Mouse (Mus musculus): ENCODE data around the gene Cdk12. TPM values are rescaled to one million over a fixed set of nuclear protein-coding genes. Genes with fewer than 3 reads are reported as not detected.
"Not testable (repeated sequence)": the region's sequence is repeated elsewhere in the genome, so short reads cannot be mapped to it uniquely, and the experiment has no call there.

Gene Cdk12
- polyA plus RNA-seq, 1 experiment from 2014 or later, result 13.9 TPM

DNA sequence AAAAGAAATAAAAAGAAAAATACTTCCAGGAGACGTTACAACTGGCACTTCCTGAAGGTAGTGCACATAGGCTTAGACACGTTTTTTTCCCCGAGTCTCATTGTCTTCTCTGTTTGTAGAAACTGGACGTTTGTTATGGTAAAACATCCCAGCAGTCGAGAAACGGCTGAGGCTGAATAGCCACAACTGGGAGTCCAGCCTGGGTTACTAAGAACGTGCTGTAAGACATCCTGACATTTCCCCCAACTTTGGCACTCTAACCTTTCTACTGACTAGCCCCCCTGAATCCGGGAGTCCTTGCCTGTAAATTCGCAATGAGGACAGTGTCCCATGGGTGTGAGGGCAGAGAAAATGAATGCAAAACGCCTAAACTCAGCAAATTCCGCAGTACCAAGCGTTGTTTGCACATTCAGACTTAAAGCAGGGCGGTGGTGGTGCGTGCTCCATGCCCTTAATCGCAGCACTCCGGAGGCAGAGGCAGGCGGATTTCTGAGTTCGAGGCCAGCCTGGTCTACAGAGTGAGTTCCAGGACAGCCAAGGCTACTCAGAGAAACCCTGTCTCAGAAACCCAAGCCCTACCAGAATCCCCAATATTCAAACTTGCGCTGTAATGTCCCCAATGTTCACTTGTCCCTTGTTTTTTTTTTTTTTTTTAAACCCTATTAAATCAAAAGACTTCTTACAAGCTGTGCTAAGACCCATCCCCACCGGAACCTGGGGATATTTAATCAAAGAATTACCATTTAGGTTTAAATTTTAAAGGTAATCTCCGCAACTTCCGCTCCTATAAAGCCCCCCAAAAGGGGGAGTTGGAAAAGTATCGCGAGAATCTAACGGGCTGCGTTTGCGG is 843 bp upstream of the Cdk12 start:
- Histone ChIP-seq H3K27ac (ENCODE audit: low read depth) (peak overlapping the region; percentile 100), H3K9me3 (ENCODE audit: control insufficient read depth, low read length) (no peaks in the 10 kb centered on the region), H3K9ac (ENCODE audit: low read length) (peak overlapping the region; percentile 99), H3K4me3 (ENCODE audit: low read depth, low read length) (peak overlapping the region; percentile 97), H3K4me1 (replicated peaks; ENCODE audit: control insufficient read depth, insufficient read depth, low read length) (peaks cover 13% of the 10 kb centered on the region), H3K4me2 (ENCODE audit: low read length) (peak overlapping the region; percentile 84), H3K36me3 (ENCODE audit: control insufficient read depth, insufficient read depth, low read length) (0 out of 2 replicates have a peak, but pooled peaks cover 2% of the 10 kb centered on the region), H3K27me3 (replicated peaks; ENCODE audit: control insufficient read depth, insufficient read depth, low read length) (no peaks in the 10 kb centered on the region)
- DNase-seq (ENCODE audit: low spot score), result peak; percentile 74
- WGBS, result 2% methylated on average over 27 of the region's 27 CpGs
- peak; percentile 23 for ATAC-seq (replicated peaks; ENCODE audit: low FRiP score, low TSS enrichment, low read depth)

DNA sequence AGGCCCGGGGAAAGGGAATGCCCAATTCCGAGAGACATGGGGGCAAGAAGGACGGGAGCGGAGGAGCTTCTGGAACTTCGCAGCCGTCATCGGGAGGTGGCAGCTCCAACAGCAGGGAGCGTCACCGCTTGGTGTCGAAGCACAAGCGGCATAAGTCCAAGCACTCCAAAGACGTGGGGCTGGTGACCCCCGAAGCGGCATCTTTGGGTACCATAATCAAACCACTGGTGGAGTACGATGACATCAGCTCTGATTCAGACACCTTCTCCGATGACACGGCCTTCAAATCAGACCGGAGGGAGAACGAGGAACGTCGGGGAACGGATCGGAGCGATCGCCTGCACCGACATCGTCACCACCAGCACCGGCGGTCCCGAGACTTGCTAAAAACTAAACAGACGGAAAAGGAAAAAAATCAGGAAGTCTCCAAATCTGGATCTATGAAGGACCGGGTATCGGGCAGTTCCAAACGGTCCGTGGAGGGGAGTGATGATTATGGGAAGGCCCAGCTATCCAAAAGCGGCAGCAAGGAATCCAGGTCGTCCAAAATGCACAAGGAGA is 572 bp downstream of the Cdk12 start:
- WGBS, result under 1% methylated on average over 37 of the region's 37 CpGs
- H3K9me3 ChIP-seq (ENCODE audit: control insufficient read depth, low read length), result no peaks in the 10 kb centered on the region
- peak overlapping the region; percentile 100 for H3K27ac ChIP-seq (ENCODE audit: low read depth)
- peak overlapping the region; percentile 76 for H3K4me2 ChIP-seq (ENCODE audit: low read length)
- H3K4me3 ChIP-seq (ENCODE audit: low read depth, low read length), result peak overlapping the region; percentile 97
- no peaks in the 10 kb centered on the region for H3K27me3 ChIP-seq (replicated peaks; ENCODE audit: control insufficient read depth, insufficient read depth, low read length)
- peak; percentile 53; the same call in 1 of the 2 replicates for ATAC-seq (replicated peaks; ENCODE audit: low FRiP score, low TSS enrichment, low read depth)
- H3K9ac ChIP-seq (ENCODE audit: low read length), result peak overlapping the region; percentile 99
- H3K36me3 ChIP-seq (ENCODE audit: control insufficient read depth, insufficient read depth, low read length), result peaks cover 16% of the 10 kb centered on the region
- no peak for DNase-seq (ENCODE audit: low spot score)
- peaks cover 17% of the 10 kb centered on the region for H3K4me1 ChIP-seq (replicated peaks; ENCODE audit: control insufficient read depth, insufficient read depth, low read length)

DNA sequence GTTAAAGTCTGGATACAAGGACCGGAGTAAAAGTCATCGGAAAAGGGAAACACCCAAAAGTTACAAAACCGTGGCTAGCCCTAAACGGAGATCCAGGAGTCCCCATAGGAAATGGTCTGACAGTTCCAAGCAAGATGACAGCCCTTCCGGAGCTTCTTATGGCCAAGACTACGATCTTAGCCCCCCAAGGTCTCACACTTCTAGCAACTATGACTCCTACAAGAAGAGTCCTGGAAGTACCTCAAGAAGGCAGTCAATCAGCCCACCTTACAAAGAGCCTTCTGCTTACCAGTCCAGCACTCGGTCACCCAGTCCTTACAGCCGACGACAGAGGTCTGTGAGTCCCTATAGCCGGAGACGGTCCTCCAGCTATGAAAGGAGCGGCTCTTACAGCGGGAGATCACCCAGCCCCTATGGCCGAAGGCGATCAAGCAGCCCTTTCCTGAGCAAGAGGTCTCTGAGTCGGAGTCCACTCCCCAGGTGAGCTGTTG is 1.1 kb downstream of the Cdk12 start:
- peaks cover 17% of the 10 kb centered on the region for H3K4me1 ChIP-seq (replicated peaks; ENCODE audit: control insufficient read depth, insufficient read depth, low read length)
- no peaks in the 10 kb centered on the region for H3K9me3 ChIP-seq (ENCODE audit: control insufficient read depth, low read length)
- H3K27ac ChIP-seq (ENCODE audit: low read depth), result peak overlapping the region; percentile 100; the same call in 1 of the 2 replicates
- H3K27me3 ChIP-seq (replicated peaks; ENCODE audit: control insufficient read depth, insufficient read depth, low read length), result no peaks in the 10 kb centered on the region
- H3K9ac ChIP-seq (ENCODE audit: low read length), result peak overlapping the region; percentile 99
- 0% methylated on average over 16 of the region's 16 CpGs for WGBS
- H3K36me3 ChIP-seq (ENCODE audit: control insufficient read depth, insufficient read depth, low read length), result peaks cover 21% of the 10 kb centered on the region
- ATAC-seq (replicated peaks; ENCODE audit: low FRiP score, low TSS enrichment, low read depth) (no peak), DNase-seq (ENCODE audit: low spot score) (peak; percentile 58)
- peak overlapping the region; percentile 76 for H3K4me2 ChIP-seq (ENCODE audit: low read length)
- H3K4me3 ChIP-seq (ENCODE audit: low read depth, low read length), result peak overlapping the region; percentile 97

DNA sequence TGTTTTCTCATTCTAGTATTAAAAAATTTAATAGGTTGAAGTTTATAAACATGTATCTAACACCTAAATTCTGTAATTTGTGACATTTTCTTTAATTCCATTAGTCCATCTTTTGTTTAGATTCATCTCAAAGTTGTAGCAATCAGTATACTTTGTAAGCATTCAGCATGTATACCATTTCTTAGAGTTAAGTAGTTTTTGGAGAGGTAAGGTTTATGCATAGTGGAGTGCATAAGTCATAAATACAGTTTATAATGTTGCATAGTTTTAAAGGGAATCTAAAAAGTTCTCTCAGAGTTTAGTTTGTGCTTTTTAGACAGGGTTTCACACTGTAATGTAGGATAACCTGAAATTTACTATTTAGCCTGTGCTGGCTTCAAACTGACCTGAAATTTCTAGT is 2.6 kb downstream of the Cdk12 start:
- peak overlapping the region; percentile 76 for H3K4me2 ChIP-seq (ENCODE audit: low read length)
- H3K4me3 ChIP-seq (ENCODE audit: low read depth, low read length), result peak overlapping the region; percentile 97
- H3K36me3 ChIP-seq (ENCODE audit: control insufficient read depth, insufficient read depth, low read length), result peaks cover 34% of the 10 kb centered on the region
- no peak for DNase-seq (ENCODE audit: low spot score)
- H3K27ac ChIP-seq (ENCODE audit: low read depth), result no peak overlapping the region
- H3K4me1 ChIP-seq (replicated peaks; ENCODE audit: control insufficient read depth, insufficient read depth, low read length), result peaks cover 17% of the 10 kb centered on the region
- 0 out of 2 replicates have a peak overlapping the region, but pooled peaks have one; percentile 25 for H3K9ac ChIP-seq (ENCODE audit: low read length)
- H3K9me3 ChIP-seq (ENCODE audit: control insufficient read depth, low read length), result no peaks in the 10 kb centered on the region
- no peaks in the 10 kb centered on the region for H3K27me3 ChIP-seq (replicated peaks; ENCODE audit: control insufficient read depth, insufficient read depth, low read length)
- no peak for ATAC-seq (replicated peaks; ENCODE audit: low FRiP score, low TSS enrichment, low read depth)

DNA sequence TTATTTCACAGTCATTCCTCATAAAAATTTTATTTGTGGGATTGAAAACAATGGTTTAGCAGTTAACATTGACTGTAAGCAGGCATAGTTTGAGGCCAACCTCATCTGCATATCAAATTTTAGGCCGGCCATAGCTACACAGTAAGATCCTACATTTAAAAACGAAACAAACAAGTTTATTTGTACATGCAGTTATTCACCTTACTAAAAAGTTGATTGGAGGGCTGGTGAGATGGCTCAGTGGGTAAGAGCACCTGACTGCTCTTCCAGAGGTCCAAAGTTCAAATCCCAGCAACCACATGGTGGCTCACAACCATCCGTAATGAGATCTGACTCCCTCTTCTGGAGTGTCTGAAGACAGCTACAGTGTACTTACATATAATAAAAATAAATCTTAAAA is 3.4 kb downstream of the Cdk12 start:
- WGBS, result 76% methylated on average over 3 of the region's 3 CpGs
- not testable (repeated sequence) for H3K9me3 ChIP-seq (ENCODE audit: control insufficient read depth, low read length); H3K9ac ChIP-seq (ENCODE audit: low read length); ATAC-seq (replicated peaks; ENCODE audit: low FRiP score, low TSS enrichment, low read depth); H3K27ac ChIP-seq (ENCODE audit: low read depth); DNase-seq (ENCODE audit: low spot score); H3K4me3 ChIP-seq (ENCODE audit: low read depth, low read length); H3K27me3 ChIP-seq (replicated peaks; ENCODE audit: control insufficient read depth, insufficient read depth, low read length)
- peak overlapping the region; percentile 76 for H3K4me2 ChIP-seq (ENCODE audit: low read length)
- H3K36me3 ChIP-seq (ENCODE audit: control insufficient read depth, insufficient read depth, low read length), result peaks cover 42% of the 10 kb centered on the region
- H3K4me1 ChIP-seq (replicated peaks; ENCODE audit: control insufficient read depth, insufficient read depth, low read length), result peaks cover 17% of the 10 kb centered on the region

DNA sequence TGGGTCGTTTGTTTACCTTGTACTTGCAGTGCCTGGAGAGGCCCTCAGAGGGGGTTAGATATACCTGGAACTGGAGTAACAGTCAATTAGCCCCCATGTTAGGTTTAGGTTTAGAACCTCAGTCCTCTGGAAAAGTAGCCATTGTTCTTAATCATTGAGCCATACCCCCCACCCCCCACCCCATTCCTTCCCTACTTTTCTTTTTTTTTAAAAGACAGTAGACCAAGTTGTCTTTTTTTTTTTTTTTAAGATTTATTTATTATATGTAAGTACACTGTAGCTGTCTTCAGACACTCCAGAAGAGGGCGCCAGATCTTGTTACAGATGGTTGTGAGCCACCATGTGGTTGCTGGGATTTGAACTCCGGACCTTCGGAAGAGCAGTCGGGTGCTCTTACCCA is 6.8 kb downstream of the Cdk12 start:
- not testable (repeated sequence) for DNase-seq (ENCODE audit: low spot score); ATAC-seq (replicated peaks; ENCODE audit: low FRiP score, low TSS enrichment, low read depth); H3K4me3 ChIP-seq (ENCODE audit: low read depth, low read length); H3K9ac ChIP-seq (ENCODE audit: low read length); H3K27ac ChIP-seq (ENCODE audit: low read depth); H3K9me3 ChIP-seq (ENCODE audit: control insufficient read depth, low read length); H3K27me3 ChIP-seq (replicated peaks; ENCODE audit: control insufficient read depth, insufficient read depth, low read length); H3K4me2 ChIP-seq (ENCODE audit: low read length)
- peaks cover 10% of the 10 kb centered on the region; the same call in 1 of the 2 replicates for H3K4me1 ChIP-seq (replicated peaks; ENCODE audit: control insufficient read depth, insufficient read depth, low read length)
- peaks cover 71% of the 10 kb centered on the region for H3K36me3 ChIP-seq (ENCODE audit: control insufficient read depth, insufficient read depth, low read length)
- 94% methylated on average over 4 of the region's 5 CpGs for WGBS

DNA sequence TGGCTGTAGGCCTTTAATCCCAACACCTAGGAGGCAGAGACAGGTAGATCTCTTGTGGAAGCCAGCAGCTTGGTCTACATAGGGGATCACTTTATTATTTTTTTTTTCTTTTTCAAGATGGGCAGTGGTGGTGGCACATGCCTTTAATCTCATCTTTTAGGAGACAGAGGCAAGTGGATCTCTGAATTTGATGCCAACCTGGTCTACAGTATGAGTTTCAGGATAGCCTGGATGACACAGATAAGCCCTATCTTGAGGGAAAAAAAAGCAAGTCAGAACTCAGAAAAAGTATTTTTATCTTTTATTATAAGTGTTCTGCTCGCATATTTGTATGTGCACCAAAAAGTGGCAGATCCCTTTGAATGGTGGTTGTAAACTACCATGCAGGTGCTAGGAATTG is 10.5 kb downstream of the Cdk12 start:
- H3K27me3 ChIP-seq (replicated peaks; ENCODE audit: control insufficient read depth, insufficient read depth, low read length), result no peaks in the 10 kb centered on the region
- H3K9ac ChIP-seq (ENCODE audit: low read length), result no peak overlapping the region
- no peak overlapping the region for H3K4me3 ChIP-seq (ENCODE audit: low read depth, low read length)
- no peaks in the 10 kb centered on the region for H3K4me1 ChIP-seq (replicated peaks; ENCODE audit: control insufficient read depth, insufficient read depth, low read length)
- ATAC-seq (replicated peaks; ENCODE audit: low FRiP score, low TSS enrichment, low read depth) (no peak), DNase-seq (ENCODE audit: low spot score) (no peak)
- no peak overlapping the region for H3K27ac ChIP-seq (ENCODE audit: low read depth)
- H3K9me3 ChIP-seq (ENCODE audit: control insufficient read depth, low read length), result no peaks in the 10 kb centered on the region
- 85% methylated on average over 1 of the region's 1 CpGs for WGBS
- H3K4me2 ChIP-seq (ENCODE audit: low read length), result no peak overlapping the region
- H3K36me3 ChIP-seq (ENCODE audit: control insufficient read depth, insufficient read depth, low read length), result peaks cover 84% of the 10 kb centered on the region

DNA sequence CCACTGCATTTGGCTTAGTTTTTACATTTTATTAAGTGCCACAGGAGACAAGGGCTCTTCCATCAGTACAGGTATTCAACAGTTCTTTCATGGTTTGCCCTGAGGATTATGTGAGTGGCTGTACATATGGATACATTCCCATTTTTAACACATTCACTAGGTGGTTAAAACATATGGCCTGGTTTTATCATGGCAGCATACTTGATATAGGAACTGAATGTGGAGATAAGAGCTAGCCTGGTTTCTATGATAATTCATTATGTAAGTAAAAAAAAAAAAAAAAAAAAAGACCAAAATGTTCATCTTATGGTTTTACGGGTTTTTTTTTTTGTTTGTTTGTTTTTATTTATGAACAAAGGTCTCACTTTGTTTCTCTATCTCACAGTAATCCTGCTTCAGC is 23.5 kb downstream of the Cdk12 start:
- no peaks in the 10 kb centered on the region for H3K27me3 ChIP-seq (replicated peaks; ENCODE audit: control insufficient read depth, insufficient read depth, low read length)
- no peaks in the 10 kb centered on the region for H3K4me1 ChIP-seq (replicated peaks; ENCODE audit: control insufficient read depth, insufficient read depth, low read length)
- H3K36me3 ChIP-seq (ENCODE audit: control insufficient read depth, insufficient read depth, low read length), result peaks cover 96% of the 10 kb centered on the region
- WGBS, result 93% methylated on average over 1 of the region's 1 CpGs
- DNase-seq (ENCODE audit: low spot score) (no peak), ATAC-seq (replicated peaks; ENCODE audit: low FRiP score, low TSS enrichment, low read depth) (no peak)
- no peak overlapping the region for H3K27ac ChIP-seq (ENCODE audit: low read depth)
- H3K9me3 ChIP-seq (ENCODE audit: control insufficient read depth, low read length), result no peaks in the 10 kb centered on the region
- no peak overlapping the region for H3K9ac ChIP-seq (ENCODE audit: low read length)
- H3K4me2 ChIP-seq (ENCODE audit: low read length), result no peak overlapping the region
- H3K4me3 ChIP-seq (ENCODE audit: low read depth, low read length), result no peak overlapping the region

All from intestine, embryonic 14.5 days (tissue).